In the genomic region with DNA sequence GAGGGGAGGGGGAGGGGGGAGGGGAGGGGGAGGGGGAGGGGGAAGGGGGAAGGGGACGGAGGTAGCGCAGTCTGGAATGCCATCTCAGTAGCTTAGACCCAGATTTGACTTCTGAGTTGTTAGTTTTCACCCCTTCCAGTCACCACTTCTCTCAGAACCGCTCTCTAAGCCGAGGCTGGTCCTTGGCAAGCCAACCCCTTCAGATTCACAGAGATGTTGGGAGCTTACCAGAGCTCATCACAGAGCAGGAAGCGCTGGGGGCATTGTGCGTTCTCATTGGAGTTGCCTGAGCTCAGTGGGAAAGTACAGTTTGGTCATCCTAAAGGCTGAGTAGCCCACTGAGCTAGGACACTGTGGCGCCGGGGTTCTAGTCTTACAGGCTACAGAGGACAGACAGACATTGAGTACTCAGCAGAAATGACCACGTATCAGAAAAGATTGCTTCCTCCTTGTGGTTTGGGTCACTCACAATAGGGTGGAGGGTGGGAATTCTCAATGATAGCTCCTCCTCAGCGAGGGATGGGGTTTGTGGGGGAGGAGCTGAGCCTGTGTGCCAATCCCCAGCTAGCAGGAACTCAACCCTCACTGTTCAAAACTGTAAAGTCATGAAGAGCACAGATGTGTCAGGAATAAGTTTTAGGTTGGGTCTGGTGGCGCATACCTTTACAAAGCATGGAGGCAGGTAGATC, we compare ENCODE assay signal across 9 mouse cellular contexts. TPM values are rescaled to one million over a fixed set of nuclear protein-coding genes. Genes with fewer than 3 reads are reported as not detected.
DNase-seq lines count a peak whose midpoint lies in the region; ATAC-seq and TF ChIP-seq lines count a peak whose summit lies in the region.
"Had no signal": no experiment of that assay in that cellular context is flagged by ENCODE, and none has a peak within 500 bp of the region (broad histone marks: within the 10 kb centered on the region; RNA-seq: fewer than 3 reads in every experiment).

No protein-coding gene starts in this region.

- H3K9me3 ChIP-seq in kidney, embryonic 15.5 days (replicated peaks): no peaks in the 10 kb centered on the region
- no peaks in the 10 kb centered on the region for H3K9me3 ChIP-seq in midbrain, embryonic 10.5 days (replicated peaks)

- TF ChIP-seq POLR2A in liver, adult 2 months (IDR thresholded peaks at IDR 0.05; ENCODE audit: extremely low read depth, insufficient read depth, low read length): no peak
- no peak for TF ChIP-seq POLR2A in thymus, adult 2 months (IDR thresholded peaks at IDR 0.05; ENCODE audit: control insufficient read depth, extremely low read depth, insufficient read depth, low read length, poor library complexity)

- 43% methylated on average over 10 of the region's 11 CpGs for WGBS in kidney, embryonic 15.5 days
- WGBS in liver, adult 2 months: 20% methylated on average over 11 of the region's 11 CpGs
- 38% methylated on average over 11 of the region's 11 CpGs for WGBS in midbrain, embryonic 10.5 days
- WGBS in thymus, adult 2 months: 12% methylated on average over 11 of the region's 11 CpGs

- no peaks in the 10 kb centered on the region for H3K36me3 ChIP-seq in kidney, embryonic 15.5 days
- peaks cover 5% of the 10 kb centered on the region; the same call in 1 of the 2 replicates for H3K36me3 ChIP-seq in liver, adult 2 months (ENCODE audit: control insufficient read depth, insufficient read depth, low read length)
- H3K36me3 ChIP-seq in midbrain, embryonic 10.5 days: no peaks in the 10 kb centered on the region
- peaks cover 5% of the 10 kb centered on the region; the same call in 1 of the 2 replicates for H3K36me3 ChIP-seq in thymus, adult 2 months (ENCODE audit: control insufficient read depth, insufficient read depth, low read length)

- no peak overlapping the region for H3K4me2 ChIP-seq in kidney, embryonic 15.5 days

- no peak overlapping the region for H3K4me3 ChIP-seq in kidney, embryonic 15.5 days (replicated peaks)
- H3K4me3 ChIP-seq in liver, adult 2 months (ENCODE audit: insufficient read depth, low read depth, low read length): no peak overlapping the region
- no peak overlapping the region for H3K4me3 ChIP-seq in midbrain, embryonic 10.5 days
- no peak overlapping the region for H3K4me3 ChIP-seq in thymus, adult 2 months (ENCODE audit: control insufficient read depth, insufficient read depth, low read length)

- H3K9ac ChIP-seq in kidney, embryonic 15.5 days: no peak overlapping the region
- peak overlapping the region; percentile 28; the same call in 1 of the 2 replicates for H3K9ac ChIP-seq in liver, adult 2 months (ENCODE audit: low read depth, low read length)

- peak; percentile 38 for DNase-seq in kidney, adult 18-20 months
- DNase-seq in liver, adult 2 months (ENCODE audit: extremely low read depth, low read depth, low spot score): peak; percentile 77
- DNase-seq in naive thymus-derived CD4-positive, alpha-beta T cell, adult 2 months (ENCODE audit: low read depth): peak; percentile 47
- DNase-seq in midbrain, embryonic 10.5 days (ENCODE audit: low spot score): no peak
- no peak for DNase-seq in retina, postnatal 1 day
- no peak for DNase-seq in thymus, adult 2 months

- peaks cover 28% of the 10 kb centered on the region for H3K79me2 ChIP-seq in liver, adult 2 months (ENCODE audit: control insufficient read depth, insufficient read depth, low read length)

- no peak overlapping the region for H3K27ac ChIP-seq in kidney, embryonic 15.5 days
- peak overlapping the region; percentile 69 for H3K27ac ChIP-seq in liver, adult 2 months (replicated peaks; ENCODE audit: insufficient read depth, low read depth, low read length)
- no peak overlapping the region for H3K27ac ChIP-seq in midbrain, embryonic 10.5 days (replicated peaks)
- H3K27ac ChIP-seq in thymus, adult 2 months (ENCODE audit: control insufficient read depth, insufficient read depth, low read length): no peak overlapping the region

- H3K4me1 ChIP-seq in kidney, embryonic 15.5 days: peaks cover 10% of the 10 kb centered on the region; the same call in 1 of the 2 replicates
- peaks cover 41% of the 10 kb centered on the region for H3K4me1 ChIP-seq in liver, adult 2 months (ENCODE audit: control insufficient read depth, insufficient read depth, low read length)
- H3K4me1 ChIP-seq in midbrain, embryonic 10.5 days: peaks cover 16% of the 10 kb centered on the region
- H3K4me1 ChIP-seq in thymus, adult 2 months (replicated peaks; ENCODE audit: control insufficient read depth, insufficient read depth, low read length): peaks cover 31% of the 10 kb centered on the region

- no peak for TF ChIP-seq CTCF in liver, adult 2 months (IDR thresholded peaks at IDR 0.05; ENCODE audit: low read depth, low read length)
- no peak for TF ChIP-seq CTCF in thymus, adult 2 months (IDR thresholded peaks at IDR 0.05; ENCODE audit: borderline replicate concordance, control insufficient read depth, extremely low read depth, insufficient read depth, low read length, poor library complexity)

- H3K27me3 ChIP-seq in kidney, embryonic 15.5 days: no peaks in the 10 kb centered on the region
- no peaks in the 10 kb centered on the region for H3K27me3 ChIP-seq in liver, adult 2 months (ENCODE audit: control insufficient read depth, insufficient read depth, low read length)
- no peaks in the 10 kb centered on the region for H3K27me3 ChIP-seq in midbrain, embryonic 10.5 days (ENCODE audit: low read depth, poor library complexity, severe bottlenecking)
- no peaks in the 10 kb centered on the region for H3K27me3 ChIP-seq in thymus, adult 2 months (ENCODE audit: control insufficient read depth, insufficient read depth, low read length)

- no peak for ATAC-seq in kidney, embryonic 15.5 days (replicated peaks; ENCODE audit: low FRiP score)
- ATAC-seq in granulocyte monocyte progenitor cell, adult 5-6 weeks (replicated peaks; ENCODE audit: poor library complexity, severe bottlenecking): peak; percentile 93

RNA-seq across cellular contexts. Expression of a gene that starts 2.0 kb away (rescaled TPM):
- polyA plus RNA-seq in kidney, embryonic 15.5 days (2015; fragmentation: Nextera tagmentation; extraction: Ambion mirVana): 1.3 and 1.6 TPM in 2 replicates
- total RNA-seq in granulocyte monocyte progenitor cell, adult 5-6 weeks (2014; fragmentation: Nextera tagmentation): 5.6 and 6.1 TPM in 2 replicates
- 3.0 and 6.0 TPM in 2 replicates for total RNA-seq in granulocyte monocyte progenitor cell, adult 5-6 weeks (2017)
- 20.3 and 28.9 TPM in 2 replicates for total RNA-seq in liver, adult 2 months (2014; rRNA removed)
- polyA plus RNA-seq in liver, adult 2 months (2012; rRNA removed): 39.6 and 65.9 TPM in 2 replicates
- polyA plus RNA-seq in midbrain, embryonic 10.5 days (2016; fragmentation: Nextera tagmentation; extraction: Ambion mirVana): 0.62 and 0.78 TPM in 2 replicates
- polyA plus RNA-seq in thymus, adult 2 months (2012; rRNA removed): 106 and 116 TPM in 2 replicates

RNA-seq across cellular contexts. Expression of a gene that starts 24.0 kb away (rescaled TPM):
- 0.14 and 0.26 TPM in 2 replicates for polyA plus RNA-seq in kidney, embryonic 15.5 days (2015; fragmentation: Nextera tagmentation; extraction: Ambion mirVana)
- total RNA-seq in granulocyte monocyte progenitor cell, adult 5-6 weeks (2014; fragmentation: Nextera tagmentation): not detected in 2 replicates
- total RNA-seq in granulocyte monocyte progenitor cell, adult 5-6 weeks (2017): not detected in 2 replicates
- not detected in 2 replicates for total RNA-seq in liver, adult 2 months (2014; rRNA removed)
- 0.10 and 0.12 TPM in 2 replicates for polyA plus RNA-seq in liver, adult 2 months (2012; rRNA removed)
- 0.10 and 0.15 TPM in 2 replicates for polyA plus RNA-seq in midbrain, embryonic 10.5 days (2016; fragmentation: Nextera tagmentation; extraction: Ambion mirVana)
- 0.85 and 0.88 TPM in 2 replicates for polyA plus RNA-seq in thymus, adult 2 months (2012; rRNA removed)
- total RNA-seq: layer of hippocampus, postnatal 25 days had no signal

RNA-seq across cellular contexts. Expression of a gene that starts 30.9 kb away (rescaled TPM):
- 0.24 and 0.45 TPM in 2 replicates for polyA plus RNA-seq in kidney, embryonic 15.5 days (2015; fragmentation: Nextera tagmentation; extraction: Ambion mirVana)
- not detected in 2 replicates for total RNA-seq in granulocyte monocyte progenitor cell, adult 5-6 weeks (2014; fragmentation: Nextera tagmentation)
- total RNA-seq in granulocyte monocyte progenitor cell, adult 5-6 weeks (2017): not detected in 2 replicates
- 0.28 and 0.54 TPM in 2 replicates for total RNA-seq in liver, adult 2 months (2014; rRNA removed)
- polyA plus RNA-seq in liver, adult 2 months (2012; rRNA removed): 1.3 and 1.7 TPM in 2 replicates
- 0.10 and 0.20 TPM in 2 replicates for polyA plus RNA-seq in midbrain, embryonic 10.5 days (2016; fragmentation: Nextera tagmentation; extraction: Ambion mirVana)
- polyA plus RNA-seq in thymus, adult 2 months (2012; rRNA removed): 0.71 and 0.86 TPM in 2 replicates

RNA-seq across cellular contexts. Expression of a gene that starts 41.3 kb away (rescaled TPM):
- 0.04 TPM in 1 of 2 replicates, not detected in the other for polyA plus RNA-seq in kidney, embryonic 15.5 days (2015; fragmentation: Nextera tagmentation; extraction: Ambion mirVana)
- not detected in 2 replicates for total RNA-seq in granulocyte monocyte progenitor cell, adult 5-6 weeks (2014; fragmentation: Nextera tagmentation)
- not detected in 2 replicates for total RNA-seq in granulocyte monocyte progenitor cell, adult 5-6 weeks (2017)
- total RNA-seq in liver, adult 2 months (2014; rRNA removed): 1.1 and 2.5 TPM in 2 replicates
- polyA plus RNA-seq in liver, adult 2 months (2012; rRNA removed): 0.81 and 0.83 TPM in 2 replicates
- polyA plus RNA-seq in midbrain, embryonic 10.5 days (2016; fragmentation: Nextera tagmentation; extraction: Ambion mirVana): 0.07 TPM in 1 of 2 replicates, not detected in the other
- polyA plus RNA-seq in thymus, adult 2 months (2012; rRNA removed): 0.22 and 0.32 TPM in 2 replicates
- total RNA-seq: layer of hippocampus, postnatal 25 days had no signal

RNA-seq across cellular contexts. Expression of a gene that starts 44.0 kb away (rescaled TPM):
- 15.3 and 15.8 TPM in 2 replicates for polyA plus RNA-seq in kidney, embryonic 15.5 days (2015; fragmentation: Nextera tagmentation; extraction: Ambion mirVana)
- 11.8 and 15.3 TPM in 2 replicates for total RNA-seq in granulocyte monocyte progenitor cell, adult 5-6 weeks (2014; fragmentation: Nextera tagmentation)
- 10.4 and 16.5 TPM in 2 replicates for total RNA-seq in granulocyte monocyte progenitor cell, adult 5-6 weeks (2017)
- total RNA-seq in liver, adult 2 months (2014; rRNA removed): 7.4 and 8.8 TPM in 2 replicates
- 10.7 and 16.1 TPM in 2 replicates for polyA plus RNA-seq in liver, adult 2 months (2012; rRNA removed)
- 18.1 and 21.8 TPM in 2 replicates for polyA plus RNA-seq in midbrain, embryonic 10.5 days (2016; fragmentation: Nextera tagmentation; extraction: Ambion mirVana)
- 60.8 and 62.4 TPM in 2 replicates for polyA plus RNA-seq in thymus, adult 2 months (2012; rRNA removed)

Comparison
In these comparisons a context has a peak if more than half of its experiments do, and no peak if none do; other contexts are left out.
1. DNase-seq: peak in kidney, adult 18-20 months (single experiment), liver, adult 2 months (single experiment) and naive thymus-derived CD4-positive, alpha-beta T cell, adult 2 months (single experiment); none in midbrain, embryonic 10.5 days (single experiment), retina, postnatal 1 day (single experiment) and thymus, adult 2 months (single experiment).
2. RNA of a gene that starts 2.0 kb away (polyA plus RNA-seq): 106 to 116 TPM in thymus, adult 2 months and 39.6 to 65.9 TPM in liver, adult 2 months; 1.3 to 1.6 TPM in kidney, embryonic 15.5 days and 0.62 to 0.78 TPM in midbrain, embryonic 10.5 days; every median in the first group is over 10 times any median in the second.